Mouse (Mus musculus) limb, embryonic 15.5 days (tissue): ENCODE measurements at regions not wholly inside any gene's neighbourhood (a gene's known extent, or its start where the extent isn't known, plus 50 kb on each side); places are given as distances from the start of the nearest gene placed in this dataset.

ENCODE experiments used
- ATAC-seq: fragments of 200-750 bp; cut with Nextera tagmentation; 2 replicates; pipeline ENCODE4 v1.8.0; 2017; ENCODE audit warnings: low read depth, moderate TSS enrichment; ENCODE audit not compliant: insufficient number of reproducible peaks, low FRiP score, low TSS enrichment
- H3K27ac ChIP-seq: fragments of 300-500 bp; sonication (generic); 2 replicates; pipeline ENCODE4 v1.5.1; 2015; ENCODE audit warnings: moderate library complexity, mild to moderate bottlenecking, inconsistent platforms
- H3K27me3 ChIP-seq: fragments of 300-500 bp; sonication (generic); 2 replicates; pipeline ENCODE4 v1.6.1; 2015; ENCODE audit warnings: inconsistent platforms
- H3K36me3 ChIP-seq: fragments of 300-500 bp; sonication (generic); 2 replicates; pipeline ENCODE4 v1.6.1; 2015; ENCODE audit warnings: inconsistent platforms
- H3K4me1 ChIP-seq: fragments of 300-500 bp; sonication (generic); 2 replicates; pipeline ENCODE4 v1.6.1; 2015; ENCODE audit warnings: inconsistent platforms
- H3K4me2 ChIP-seq: fragments of 300-500 bp; sonication (generic); 2 replicates; pipeline ENCODE4 v1.6.1; 2015; ENCODE audit warnings: mild to moderate bottlenecking, inconsistent platforms
- H3K4me3 ChIP-seq: fragments of 300-500 bp; sonication (generic); 2 replicates; pipeline ENCODE4 v1.5.1; 2015; ENCODE audit warnings: mild to moderate bottlenecking, inconsistent platforms
- H3K9ac ChIP-seq: fragments of 300-500 bp; sonication (generic); 2 replicates; pipeline ENCODE4 v1.6.1; 2015; ENCODE audit warnings: inconsistent platforms
- H3K9me3 ChIP-seq: fragments of 300-500 bp; sonication (generic); 2 replicates; pipeline ENCODE4 v1.6.1; 2016; ENCODE audit warnings: inconsistent platforms
- WGBS: fragments of 180-500 bp; shearing (Covaris S2); methylation state at CpG from one replicate; pipeline ENCODE4 v1.1.7; 2015; 5-methylcytosine and 5-hydroxymethylcytosine counted together

DNA sequence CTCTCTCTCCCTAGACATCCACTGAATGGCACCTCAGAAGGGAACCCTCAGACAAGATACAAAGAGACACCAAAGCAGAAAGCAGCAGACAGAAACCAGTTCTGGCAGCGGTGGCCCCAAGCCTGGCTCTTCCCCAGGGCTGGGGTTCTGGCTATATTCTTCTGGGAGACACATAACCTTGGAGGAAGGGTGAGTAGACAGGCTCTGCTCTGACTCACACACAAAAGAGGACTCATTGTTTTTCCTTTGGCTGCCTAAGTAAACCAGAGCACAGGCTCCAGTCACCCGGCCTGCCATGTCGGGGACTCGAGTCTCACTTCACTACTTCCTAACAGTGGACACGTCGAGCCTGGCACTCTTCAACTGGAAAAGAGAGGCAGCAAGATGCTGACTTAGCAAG, 55.8 kb upstream of the Arntl start:
- no peak for ATAC-seq
- Histone ChIP-seq H3K4me1 (peaks cover 12% of the 10 kb centered on the region), H3K9ac (no peak overlapping the region), H3K27me3 (no peaks in the 10 kb centered on the region), H3K27ac (no peak overlapping the region), H3K9me3 (no peaks in the 10 kb centered on the region), H3K36me3 (no peaks in the 10 kb centered on the region), H3K4me2 (no peak overlapping the region), H3K4me3 (no peak overlapping the region)
- WGBS = 62% methylated on average over 6 of the region's 6 CpGs

- Histone ChIP-seq H3K9me3 (no peaks in the 10 kb centered on the region), H3K9ac (no peak overlapping the region), H3K4me1 (peaks cover 4% of the 10 kb centered on the region; the same call in 1 of the 2 replicates), H3K27ac (no peak overlapping the region), H3K36me3 (no peaks in the 10 kb centered on the region), H3K4me3 (no peak overlapping the region), H3K4me2 (no peak overlapping the region), H3K27me3 (no peaks in the 10 kb centered on the region)
- WGBS = 92% methylated on average over 2 of the region's 2 CpGs
- no peak for ATAC-seq
Measured at GRCm38 (mm10) chr7:113153386-113153785, 53.9 kb upstream of the Arntl start.

DNA sequence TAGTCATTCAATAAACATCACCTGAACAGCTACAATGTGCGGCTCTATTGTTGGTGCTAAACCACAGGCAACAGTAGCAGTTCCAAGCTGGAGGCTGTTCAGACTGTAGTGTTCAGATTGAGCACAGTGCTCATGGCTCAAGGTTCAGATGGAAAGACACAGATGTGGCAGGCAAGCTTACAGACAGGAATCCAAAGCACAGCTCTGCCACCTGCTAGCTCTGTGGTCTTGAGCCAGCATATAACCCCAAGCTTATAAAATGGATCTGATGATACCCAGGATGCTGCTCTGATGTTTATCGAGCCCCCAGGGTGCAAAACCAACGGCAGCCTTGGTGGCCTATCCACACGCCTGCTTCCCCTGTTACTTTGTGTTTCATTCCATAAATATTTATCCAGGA, 53.2 kb upstream of the Arntl start:
- no peaks in the 10 kb centered on the region for H3K36me3 ChIP-seq
- no peak for ATAC-seq
- 76% methylated on average over 4 of the region's 4 CpGs for WGBS

DNA sequence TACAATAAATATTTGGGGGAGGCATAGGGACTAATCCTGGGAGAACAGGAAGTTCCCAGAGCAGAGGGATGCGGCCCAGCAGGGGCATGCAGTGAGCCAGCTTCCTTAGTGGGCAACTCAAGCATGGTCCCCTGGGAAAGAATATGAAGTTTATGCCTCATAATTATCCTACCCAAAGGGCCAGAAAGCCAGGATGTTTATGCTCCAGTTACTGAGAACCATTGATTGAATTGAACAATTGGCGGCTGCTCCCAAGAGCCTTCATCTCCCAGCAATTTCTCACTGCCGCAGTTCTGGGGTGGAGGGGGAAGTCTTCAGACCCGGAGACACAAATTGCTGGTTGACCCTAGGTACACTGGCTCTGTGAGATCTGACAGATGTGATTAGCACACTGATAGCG, 50.9 kb upstream of the Arntl start:
- WGBS = 83% methylated on average over 5 of the region's 5 CpGs

More for the DNA sequence above, 53.2 kb upstream of the Arntl start:
- Histone ChIP-seq H3K4me1 (0 out of 2 replicates have a peak, but pooled peaks cover 4% of the 10 kb centered on the region), H3K27me3 (no peaks in the 10 kb centered on the region), H3K4me3 (no peak overlapping the region), H3K4me2 (no peak overlapping the region), H3K9me3 (no peaks in the 10 kb centered on the region), H3K27ac (no peak overlapping the region), H3K9ac (no peak overlapping the region)

GRCm38 (mm10) chr7:113156861-113157747, 50.2 kb upstream of the Arntl start:
- Histone ChIP-seq H3K9ac (no peak overlapping the region), H3K27ac (no peak overlapping the region), H3K4me3 (no peak overlapping the region), H3K27me3 (no peaks in the 10 kb centered on the region), H3K36me3 (no peaks in the 10 kb centered on the region), H3K4me2 (no peak overlapping the region), H3K4me1 (no peaks in the 10 kb centered on the region), H3K9me3 (no peaks in the 10 kb centered on the region)
- WGBS = 80% methylated on average over 12 of the region's 12 CpGs
- ATAC-seq = no peak

More for the DNA sequence above, 50.9 kb upstream of the Arntl start:
- Histone ChIP-seq H3K4me2 (no peak overlapping the region), H3K4me3 (no peak overlapping the region), H3K27me3 (no peaks in the 10 kb centered on the region), H3K9ac (no peak overlapping the region), H3K4me1 (no peaks in the 10 kb centered on the region), H3K36me3 (no peaks in the 10 kb centered on the region), H3K27ac (no peak overlapping the region), H3K9me3 (no peaks in the 10 kb centered on the region)
- no peak for ATAC-seq
